27 mouse cellular contexts compared by ENCODE assay signal in genomic region chr17:43979925-43980324, GRCm38 (mm10).
DNase-seq lines count a peak whose midpoint lies in the region; ATAC-seq and TF ChIP-seq lines count a peak whose summit lies in the region.
"Had no signal": no experiment of that assay in that cellular context is flagged by ENCODE, and none has a peak within 500 bp of the region (broad histone marks: within the 10 kb centered on the region; RNA-seq: fewer than 3 reads in every experiment).

No protein-coding gene starts in this region.

- DNase-seq in cerebellum, postnatal 14 days = peak; percentile 11 to 28
- no peak for DNase-seq in cerebellum, adult 9-11 months
- no peak for DNase-seq in hindbrain, postnatal 0 days (ENCODE audit: low spot score)
- DNase-seq in hindbrain, embryonic 11.5 days (ENCODE audit: low spot score) = no peak
- peak; percentile 1 for DNase-seq in CD4-positive helper T cell, adult 2 months (ENCODE audit: low read depth, low spot score)
- DNase-seq in brain, adult 2 months (ENCODE audit: low read depth, low spot score) = peak; percentile 48
- DNase-seq: adrenal gland, postnatal 10 days; adrenal gland, postnatal 36 days; cerebellum, adult 9-10 months; forebrain, postnatal 0 days; gastrocnemius, postnatal 10 days; heart, adult 18-20 months; heart, postnatal 10 days; heart, postnatal 36 days; kidney, adult 11 months; kidney, adult 8-10 months had no signal

- no peak overlapping the region for H3K27ac ChIP-seq in hindbrain, postnatal 0 days
- no peak overlapping the region for H3K27ac ChIP-seq in hindbrain, embryonic 11.5 days (ENCODE audit: low read depth, low read length)
- H3K27ac ChIP-seq: embryonic facial prominence, embryonic 12.5 days; embryonic facial prominence, embryonic 15.5 days; heart, embryonic 15.5 days; hindbrain, embryonic 12.5 days; hindbrain, embryonic 15.5 days; intestine, embryonic 15.5 days had no signal

- H3K9ac ChIP-seq in hindbrain, postnatal 0 days (replicated peaks; ENCODE audit: low read length) = no peak overlapping the region
- H3K9ac ChIP-seq in hindbrain, embryonic 11.5 days (ENCODE audit: low read depth, low read length) = no peak overlapping the region
- H3K9ac ChIP-seq: embryonic facial prominence, embryonic 12.5 days; embryonic facial prominence, embryonic 15.5 days; forebrain, postnatal 0 days; heart, embryonic 12.5 days; heart, embryonic 15.5 days; hindbrain, embryonic 12.5 days; hindbrain, embryonic 15.5 days; intestine, embryonic 15.5 days had no signal

- no peaks in the 10 kb centered on the region for H3K9me3 ChIP-seq in hindbrain, postnatal 0 days (ENCODE audit: low read length)
- no peaks in the 10 kb centered on the region for H3K9me3 ChIP-seq in hindbrain, embryonic 11.5 days (ENCODE audit: control insufficient read depth, low read length)
- H3K9me3 ChIP-seq: embryonic facial prominence, embryonic 12.5 days; embryonic facial prominence, embryonic 15.5 days; heart, embryonic 12.5 days; heart, embryonic 15.5 days; hindbrain, embryonic 12.5 days; hindbrain, embryonic 15.5 days; intestine, embryonic 15.5 days had no signal

- no peaks in the 10 kb centered on the region for H3K36me3 ChIP-seq in hindbrain, postnatal 0 days (ENCODE audit: insufficient read depth, low read length)
- H3K36me3 ChIP-seq in hindbrain, embryonic 11.5 days (ENCODE audit: control insufficient read depth, insufficient read depth, low read length) = no peaks in the 10 kb centered on the region
- H3K36me3 ChIP-seq: embryonic facial prominence, embryonic 12.5 days; embryonic facial prominence, embryonic 15.5 days; G1E; heart, embryonic 12.5 days; heart, embryonic 15.5 days; hindbrain, embryonic 12.5 days; hindbrain, embryonic 15.5 days; intestine, embryonic 15.5 days had no signal

- H3K4me3 ChIP-seq in hindbrain, postnatal 0 days (ENCODE audit: low read length) = no peak overlapping the region
- H3K4me3 ChIP-seq in hindbrain, embryonic 11.5 days (ENCODE audit: low read depth, low read length) = no peak overlapping the region
- H3K4me3 ChIP-seq: embryonic facial prominence, embryonic 12.5 days; embryonic facial prominence, embryonic 15.5 days; heart, embryonic 12.5 days; heart, embryonic 15.5 days; hindbrain, embryonic 12.5 days; hindbrain, embryonic 15.5 days; intestine, embryonic 15.5 days had no signal

- no peaks in the 10 kb centered on the region for H3K27me3 ChIP-seq in hindbrain, postnatal 0 days (ENCODE audit: insufficient read depth, low read length)
- H3K27me3 ChIP-seq in hindbrain, embryonic 11.5 days (ENCODE audit: control insufficient read depth, insufficient read depth, low read length) = no peaks in the 10 kb centered on the region
- H3K27me3 ChIP-seq: CH12.LX; embryonic facial prominence, embryonic 12.5 days; embryonic facial prominence, embryonic 15.5 days; heart, embryonic 12.5 days; heart, embryonic 15.5 days; hindbrain, embryonic 12.5 days; hindbrain, embryonic 15.5 days; intestine, embryonic 15.5 days; Patski had no signal

- ATAC-seq in hindbrain, postnatal 0 days = 0 out of 2 replicates have a peak, but pooled peaks have one; percentile 29
- no peak for ATAC-seq in hindbrain, embryonic 11.5 days (ENCODE audit: low FRiP score)
- ATAC-seq: forebrain, embryonic 14.5 days; forebrain, postnatal 0 days; intestine, embryonic 15.5 days; Patski had no signal

- no peak for TF ChIP-seq CTCF in hindbrain, postnatal 0 days (IDR thresholded peaks at IDR 0.05; ENCODE audit: low read depth)

- WGBS in hindbrain, postnatal 0 days = 59% methylated on average over 3 of the region's 3 CpGs
- WGBS in hindbrain, embryonic 11.5 days = 78% methylated on average over 3 of the region's 3 CpGs

- H3K4me2 ChIP-seq in hindbrain, postnatal 0 days (ENCODE audit: low read depth, low read length) = no peak overlapping the region
- no peak overlapping the region for H3K4me2 ChIP-seq in hindbrain, embryonic 11.5 days (replicated peaks; ENCODE audit: low read depth, low read length)
- H3K4me2 ChIP-seq: embryonic facial prominence, embryonic 12.5 days; embryonic facial prominence, embryonic 15.5 days; heart, embryonic 12.5 days; heart, embryonic 15.5 days; hindbrain, embryonic 12.5 days; hindbrain, embryonic 15.5 days; intestine, embryonic 15.5 days had no signal

- no peaks in the 10 kb centered on the region; the same call in 1 of the 2 replicates for H3K4me1 ChIP-seq in hindbrain, postnatal 0 days (ENCODE audit: insufficient read depth, low read length)
- no peaks in the 10 kb centered on the region for H3K4me1 ChIP-seq in hindbrain, embryonic 11.5 days (replicated peaks; ENCODE audit: control insufficient read depth, insufficient read depth, low read length)
- H3K4me1 ChIP-seq: embryonic facial prominence, embryonic 12.5 days; embryonic facial prominence, embryonic 15.5 days; hindbrain, embryonic 12.5 days; intestine, embryonic 15.5 days had no signal

Comparison
In these comparisons a context has a peak if more than half of its experiments do, and no peak if none do; other contexts are left out.
1. DNase-seq: peak in cerebellum, postnatal 14 days (2 of 2), CD4-positive helper T cell, adult 2 months (single experiment) and brain, adult 2 months (single experiment); none in cerebellum, adult 9-11 months (single experiment), hindbrain, postnatal 0 days (single experiment) and hindbrain, embryonic 11.5 days (single experiment).